ENCODE assay signal across 8 mouse cellular contexts in genomic region chr2:103600165-103600891, GRCm38 (mm10). TPM values are rescaled to one million over a fixed set of nuclear protein-coding genes. Genes with fewer than 3 reads are reported as not detected.
DNase-seq lines count a peak whose midpoint lies in the region; ATAC-seq lines count a peak whose summit lies in the region.

No protein-coding gene starts in this region.

- DNase-seq in layer of hippocampus, adult 9-10 months (ENCODE audit: low spot score) = peak; percentile 25
- DNase-seq in urinary bladder, postnatal 36 days (ENCODE audit: low spot score in 2 of 2) = no peak
- DNase-seq in urinary bladder, postnatal 25 days (ENCODE audit: low spot score) = no peak

- H3K27ac ChIP-seq in hindbrain, embryonic 12.5 days = peak overlapping the region; percentile 56; the same call in 1 of the 2 replicates

- no peaks in the 10 kb centered on the region for H3K9me3 ChIP-seq in hindbrain, embryonic 12.5 days (replicated peaks)

- peak; percentile 80 for ATAC-seq in CD4-positive, CD25-positive, alpha-beta regulatory T cell, adult 4 months
- peak; percentile 88 for ATAC-seq in activated CD4-positive, CD25-positive, alpha-beta regulatory T cell, adult 4 months
- peak; percentile 95 for ATAC-seq in frontal cortex, adult (ENCODE audit: low TSS enrichment)
- peak; percentile 50; the same call in 1 of the 2 replicates for ATAC-seq in hindbrain, embryonic 12.5 days (ENCODE audit: low FRiP score)
- peak; percentile 66 for ATAC-seq in megakaryocyte, adult 5-6 weeks (ENCODE audit: poor library complexity, severe bottlenecking)

- H3K36me3 ChIP-seq in hindbrain, embryonic 12.5 days = no peaks in the 10 kb centered on the region

- no peaks in the 10 kb centered on the region for H3K27me3 ChIP-seq in hindbrain, embryonic 12.5 days

- H3K4me2 ChIP-seq in hindbrain, embryonic 12.5 days (replicated peaks) = no peak overlapping the region

- peaks cover 28% of the 10 kb centered on the region for H3K4me1 ChIP-seq in hindbrain, embryonic 12.5 days

- 49% methylated on average over 8 of the region's 8 CpGs for WGBS in hindbrain, embryonic 12.5 days

- no peak overlapping the region for H3K9ac ChIP-seq in hindbrain, embryonic 12.5 days

- H3K4me3 ChIP-seq in hindbrain, embryonic 12.5 days = no peak overlapping the region

RNA-seq across cellular contexts. Expression of gene Abtb2, which starts 34.2 kb away (rescaled TPM):
- 1 to 10 TPM; 6.1 to 9.8 TPM for polyA plus RNA-seq in CD4-positive, CD25-positive, alpha-beta regulatory T cell, adult 4 months (2017; shearing (Covaris generic))
- 10 to 100 TPM in 1 of 2 experiments, 1 to 10 TPM in 1; 9.0 to 10.9 TPM for polyA plus RNA-seq in activated CD4-positive, CD25-positive, alpha-beta regulatory T cell, adult 4 months (2017; shearing (Covaris generic))
- polyA plus RNA-seq in hindbrain, embryonic 12.5 days (2016; fragmentation: Nextera tagmentation; extraction: Ambion mirVana) = 26.2 and 27.3 TPM in 2 replicates
- total RNA-seq in megakaryocyte, adult 5-6 weeks (2015) = 3.8 TPM in 2 replicates
- 3.1 and 3.8 TPM in 2 replicates for total RNA-seq in megakaryocyte, adult 5-6 weeks (2017)
